Mouse (Mus musculus): ENCODE measurements around the gene Serpinb6b. TPM values are rescaled to one million over a fixed set of nuclear protein-coding genes. Genes with fewer than 3 reads are reported as not detected.

The Serpinb6b gene
- 15.2 TPM for polyA plus RNA-seq (2017; shearing (Covaris generic))

GRCm38 (mm10) chr13:32964989-32965811 lies at the start of gene Serpinb6b:
TSS of gene Serpinb6b (plus strand) at chr13:32965209.

GRCm38 (mm10) chr13:33002950-33003349 lies 37.9 kb downstream of the Serpinb6b start, which contains the start of gene Serpinb9:
TSS of gene Serpinb9 (plus strand) at chr13:33003250.

GRCm38 (mm10) chr13:33027244-33027643 lies 62.2 kb downstream of the Serpinb6b start, which contains the start of gene Serpinb9b:
TSS of gene Serpinb9b (plus strand) at chr13:33027416.

Other genes with a start within 250 kb of the Serpinb6b start
- gene Mylk4, start 181.3 kb upstream of the Serpinb6b start, polyA plus RNA-seq (2017; shearing (Covaris generic)): not detected
- 88.3 TPM for gene Wrnip1, start 163.2 kb upstream of the Serpinb6b start, polyA plus RNA-seq (2017; shearing (Covaris generic))
- gene D930007J09Rik, start 162.4 kb upstream of the Serpinb6b start, polyA plus RNA-seq (2017; shearing (Covaris generic)): not detected
- 2.8 TPM for gene Serpinb1a, start 114.0 kb upstream of the Serpinb6b start, polyA plus RNA-seq (2017; shearing (Covaris generic))
- gene Serpinb1c, start 67.0 kb upstream of the Serpinb6b start, polyA plus RNA-seq (2017; shearing (Covaris generic)): not detected
- 19.5 TPM for gene Serpinb9, start 38.0 kb downstream of the Serpinb6b start, polyA plus RNA-seq (2017; shearing (Covaris generic))
- gene Serpinb9b, start 62.2 kb downstream of the Serpinb6b start, polyA plus RNA-seq (2017; shearing (Covaris generic)): 0.07 TPM
- gene Serpinb1b, start 113.4 kb downstream of the Serpinb6b start, polyA plus RNA-seq (2017; shearing (Covaris generic)): not detected
- not detected for gene Serpinb9c, start 194.5 kb downstream of the Serpinb6b start, polyA plus RNA-seq (2017; shearing (Covaris generic))
- gene Serpinb9d, start 227.8 kb downstream of the Serpinb6b start, polyA plus RNA-seq (2017; shearing (Covaris generic)): not detected